Mouse (Mus musculus): ENCODE measurements around the gene Cmtm8. TPM values are rescaled to one million over a fixed set of nuclear protein-coding genes. Genes with fewer than 3 reads are reported as not detected.

Gene Cmtm8
- polyA plus RNA-seq, 1 experiment from 2014 or later, result 17.6 TPM

- no peak for ATAC-seq (ENCODE audit: insufficient number of reproducible peaks, low FRiP score, low TSS enrichment, low read depth)
- Histone ChIP-seq H3K9me3 (ENCODE audit: control insufficient read depth, low read length) (no peaks in the 10 kb centered on the region), H3K4me2 (ENCODE audit: low read depth, severe bottlenecking) (no peak overlapping the region), H3K27ac (replicated peaks; ENCODE audit: low read depth, low read length) (no peak overlapping the region), H3K27me3 (ENCODE audit: control insufficient read depth, insufficient read depth, low read length) (no peaks in the 10 kb centered on the region), H3K4me3 (ENCODE audit: low read depth, low read length) (no peak overlapping the region), H3K9ac (ENCODE audit: low read length) (no peak overlapping the region), H3K4me1 (ENCODE audit: control insufficient read depth, insufficient read depth, low read length) (no peaks in the 10 kb centered on the region), H3K36me3 (ENCODE audit: control insufficient read depth, insufficient read depth, low read length) (no peaks in the 10 kb centered on the region)
- no peak for DNase-seq (ENCODE audit: low spot score)
- WGBS, result 67% methylated on average over 11 of the region's 11 CpGs
Observed at GRCm38 (mm10) chr9:114855327-114855726, 11.4 kb upstream of the Cmtm8 start.

GRCm38 (mm10) chr9:114854686-114855085 lies 10.7 kb upstream of the Cmtm8 start:
- Histone ChIP-seq H3K36me3 (ENCODE audit: control insufficient read depth, insufficient read depth, low read length) (no peaks in the 10 kb centered on the region), H3K4me1 (ENCODE audit: control insufficient read depth, insufficient read depth, low read length) (no peaks in the 10 kb centered on the region), H3K27me3 (ENCODE audit: control insufficient read depth, insufficient read depth, low read length) (no peaks in the 10 kb centered on the region), H3K9ac (ENCODE audit: low read length) (no peak overlapping the region), H3K27ac (replicated peaks; ENCODE audit: low read depth, low read length) (no peak overlapping the region), H3K4me2 (ENCODE audit: low read depth, severe bottlenecking) (no peak overlapping the region), H3K9me3 (ENCODE audit: control insufficient read depth, low read length) (no peaks in the 10 kb centered on the region), H3K4me3 (ENCODE audit: low read depth, low read length) (no peak overlapping the region)
- DNase-seq (ENCODE audit: low spot score) (no peak), ATAC-seq (ENCODE audit: insufficient number of reproducible peaks, low FRiP score, low TSS enrichment, low read depth) (no peak)
- WGBS, result 71% methylated on average over 9 of the region's 9 CpGs

DNA sequence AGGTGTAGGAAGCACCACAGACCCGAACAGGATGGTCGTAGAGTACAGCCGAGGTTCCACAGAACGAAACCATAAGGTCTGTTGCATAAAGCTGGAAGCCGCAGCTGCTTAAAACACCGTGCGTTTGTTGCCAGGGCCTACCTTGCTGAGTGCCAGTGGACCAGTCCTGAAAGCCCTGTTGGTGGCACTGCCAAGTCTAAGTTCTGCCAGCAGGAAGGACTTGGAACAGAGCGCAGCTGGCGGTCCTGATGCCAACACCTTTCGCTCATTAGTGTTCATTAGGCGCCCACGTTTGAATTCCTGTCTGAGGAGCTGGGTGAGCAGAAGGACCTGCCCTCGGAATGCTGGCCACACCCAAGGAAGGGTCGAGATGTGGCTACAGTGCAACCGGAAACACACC lies 9.4 kb upstream of the Cmtm8 start:
- ATAC-seq (ENCODE audit: insufficient number of reproducible peaks, low FRiP score, low TSS enrichment, low read depth), result no peak
- no peaks in the 10 kb centered on the region for H3K27me3 ChIP-seq (ENCODE audit: control insufficient read depth, insufficient read depth, low read length)
- H3K9ac ChIP-seq (ENCODE audit: low read length), result no peak overlapping the region
- no peak overlapping the region for H3K4me3 ChIP-seq (ENCODE audit: low read depth, low read length)
- no peaks in the 10 kb centered on the region for H3K9me3 ChIP-seq (ENCODE audit: control insufficient read depth, low read length)
- 85% methylated on average over 15 of the region's 15 CpGs for WGBS
- no peaks in the 10 kb centered on the region for H3K4me1 ChIP-seq (ENCODE audit: control insufficient read depth, insufficient read depth, low read length)
- no peaks in the 10 kb centered on the region for H3K36me3 ChIP-seq (ENCODE audit: control insufficient read depth, insufficient read depth, low read length)
- no peak overlapping the region for H3K4me2 ChIP-seq (ENCODE audit: low read depth, severe bottlenecking)
- DNase-seq (ENCODE audit: low spot score), result no peak
- no peak overlapping the region for H3K27ac ChIP-seq (replicated peaks; ENCODE audit: low read depth, low read length)

GRCm38 (mm10) chr9:114851419-114852190 lies 7.6 kb upstream of the Cmtm8 start:
- no peak overlapping the region for H3K9ac ChIP-seq (ENCODE audit: low read length)
- H3K36me3 ChIP-seq (ENCODE audit: control insufficient read depth, insufficient read depth, low read length), result no peaks in the 10 kb centered on the region
- H3K4me1 ChIP-seq (ENCODE audit: control insufficient read depth, insufficient read depth, low read length), result no peaks in the 10 kb centered on the region
- ATAC-seq (ENCODE audit: insufficient number of reproducible peaks, low FRiP score, low TSS enrichment, low read depth) (no peak), DNase-seq (ENCODE audit: low spot score) (no peak)
- no peak overlapping the region for H3K27ac ChIP-seq (replicated peaks; ENCODE audit: low read depth, low read length)
- H3K27me3 ChIP-seq (ENCODE audit: control insufficient read depth, insufficient read depth, low read length), result no peaks in the 10 kb centered on the region
- H3K4me3 ChIP-seq (ENCODE audit: low read depth, low read length), result no peak overlapping the region
- H3K9me3 ChIP-seq (ENCODE audit: control insufficient read depth, low read length), result no peaks in the 10 kb centered on the region
- H3K4me2 ChIP-seq (ENCODE audit: low read depth, severe bottlenecking), result no peak overlapping the region
- WGBS, result 78% methylated on average over 8 of the region's 8 CpGs

DNA sequence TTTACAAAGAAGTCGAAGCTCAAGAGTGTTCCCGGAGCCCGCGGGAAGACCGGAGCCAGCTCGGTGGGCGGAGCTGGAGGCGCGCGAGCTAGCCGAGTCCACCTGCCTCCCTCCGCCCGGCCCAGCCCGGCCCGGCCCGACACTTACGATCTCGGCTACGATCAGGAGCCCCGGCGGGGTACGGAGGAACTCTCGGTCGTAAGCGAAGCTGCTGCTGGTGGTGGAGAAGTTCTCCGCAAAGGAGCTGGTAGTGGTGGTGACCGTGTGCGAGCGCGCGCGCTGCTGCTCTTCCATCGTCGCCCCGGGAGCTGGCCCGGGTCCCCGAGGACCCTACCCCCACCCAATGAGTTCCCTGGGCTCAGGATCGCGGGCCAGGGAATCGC lies 331 bp downstream of the Cmtm8 start:
- Histone ChIP-seq H3K36me3 (ENCODE audit: control insufficient read depth, insufficient read depth, low read length) (no peaks in the 10 kb centered on the region), H3K4me3 (ENCODE audit: low read depth, low read length) (peak overlapping the region; percentile 66), H3K9me3 (ENCODE audit: control insufficient read depth, low read length) (no peaks in the 10 kb centered on the region), H3K27me3 (ENCODE audit: control insufficient read depth, insufficient read depth, low read length) (no peaks in the 10 kb centered on the region), H3K4me1 (ENCODE audit: control insufficient read depth, insufficient read depth, low read length) (0 out of 2 replicates have a peak, but pooled peaks cover 2% of the 10 kb centered on the region), H3K4me2 (ENCODE audit: low read depth, severe bottlenecking) (peak overlapping the region; percentile 97), H3K27ac (replicated peaks; ENCODE audit: low read depth, low read length) (no peak overlapping the region), H3K9ac (ENCODE audit: low read length) (peak overlapping the region; percentile 56)
- WGBS, result under 1% methylated on average over 40 of the region's 40 CpGs
- peak; percentile 58 for ATAC-seq (ENCODE audit: insufficient number of reproducible peaks, low FRiP score, low TSS enrichment, low read depth)
- DNase-seq (ENCODE audit: low spot score), result peak; percentile 77

DNA sequence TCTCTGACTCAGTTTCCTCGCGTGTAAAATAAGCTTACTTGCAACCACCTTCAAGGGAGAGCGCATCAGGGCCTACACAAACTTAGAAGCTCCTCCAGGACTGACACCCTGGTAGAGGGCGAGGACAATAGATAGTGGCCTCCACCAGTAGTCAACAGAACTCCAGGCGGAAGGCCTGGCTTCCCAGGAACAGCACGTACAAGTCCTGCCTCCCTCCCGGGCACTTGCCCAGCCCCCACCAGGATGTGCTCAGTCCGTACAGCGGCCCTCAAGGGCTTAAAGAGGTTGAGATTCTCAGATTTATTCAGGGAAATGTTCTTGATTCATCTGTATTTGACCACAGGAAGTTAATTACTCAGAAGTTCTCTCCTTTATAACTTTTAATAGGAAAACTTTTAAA lies 1.1 kb downstream of the Cmtm8 start:
- peak overlapping the region; percentile 97 for H3K4me2 ChIP-seq (ENCODE audit: low read depth, severe bottlenecking)
- 26% methylated on average over 9 of the region's 9 CpGs for WGBS
- H3K9me3 ChIP-seq (ENCODE audit: control insufficient read depth, low read length), result no peaks in the 10 kb centered on the region
- no peaks in the 10 kb centered on the region for H3K27me3 ChIP-seq (ENCODE audit: control insufficient read depth, insufficient read depth, low read length)
- no peak overlapping the region for H3K9ac ChIP-seq (ENCODE audit: low read length)
- H3K27ac ChIP-seq (replicated peaks; ENCODE audit: low read depth, low read length), result no peak overlapping the region
- 0 out of 2 replicates have a peak, but pooled peaks cover 2% of the 10 kb centered on the region for H3K4me1 ChIP-seq (ENCODE audit: control insufficient read depth, insufficient read depth, low read length)
- no peaks in the 10 kb centered on the region for H3K36me3 ChIP-seq (ENCODE audit: control insufficient read depth, insufficient read depth, low read length)
- DNase-seq (ENCODE audit: low spot score) (peak; percentile 37), ATAC-seq (ENCODE audit: insufficient number of reproducible peaks, low FRiP score, low TSS enrichment, low read depth) (no peak)
- peak overlapping the region; percentile 66 for H3K4me3 ChIP-seq (ENCODE audit: low read depth, low read length)

- no peaks in the 10 kb centered on the region for H3K9me3 ChIP-seq (ENCODE audit: control insufficient read depth, low read length)
- no peak for DNase-seq (ENCODE audit: low spot score)
- H3K27ac ChIP-seq (replicated peaks; ENCODE audit: low read depth, low read length), result no peak overlapping the region
- H3K9ac ChIP-seq (ENCODE audit: low read length), result no peak overlapping the region
- H3K27me3 ChIP-seq (ENCODE audit: control insufficient read depth, insufficient read depth, low read length), result no peaks in the 10 kb centered on the region
- H3K4me1 ChIP-seq (ENCODE audit: control insufficient read depth, insufficient read depth, low read length), result 0 out of 2 replicates have a peak, but pooled peaks cover 2% of the 10 kb centered on the region
- H3K36me3 ChIP-seq (ENCODE audit: control insufficient read depth, insufficient read depth, low read length), result no peaks in the 10 kb centered on the region
- H3K4me3 ChIP-seq (ENCODE audit: low read depth, low read length), result no peak overlapping the region
- no peak overlapping the region for H3K4me2 ChIP-seq (ENCODE audit: low read depth, severe bottlenecking)
- WGBS, result 84% methylated on average over 7 of the region's 7 CpGs
- no peak for ATAC-seq (ENCODE audit: insufficient number of reproducible peaks, low FRiP score, low TSS enrichment, low read depth)
Observed at GRCm38 (mm10) chr9:114842269-114842668, 1.7 kb downstream of the Cmtm8 start.

GRCm38 (mm10) chr9:114838870-114839269 lies 5.1 kb downstream of the Cmtm8 start:
- no peak overlapping the region for H3K9ac ChIP-seq (ENCODE audit: low read length)
- H3K36me3 ChIP-seq (ENCODE audit: control insufficient read depth, insufficient read depth, low read length), result no peaks in the 10 kb centered on the region
- no peak overlapping the region for H3K27ac ChIP-seq (replicated peaks; ENCODE audit: low read depth, low read length)
- ATAC-seq (ENCODE audit: insufficient number of reproducible peaks, low FRiP score, low TSS enrichment, low read depth) (no peak), DNase-seq (ENCODE audit: low spot score) (no peak)
- no peaks in the 10 kb centered on the region for H3K9me3 ChIP-seq (ENCODE audit: control insufficient read depth, low read length)
- no peak overlapping the region for H3K4me3 ChIP-seq (ENCODE audit: low read depth, low read length)
- no peaks in the 10 kb centered on the region for H3K27me3 ChIP-seq (ENCODE audit: control insufficient read depth, insufficient read depth, low read length)
- H3K4me1 ChIP-seq (ENCODE audit: control insufficient read depth, insufficient read depth, low read length), result no peaks in the 10 kb centered on the region
- WGBS, result 63% methylated on average over 5 of the region's 5 CpGs
- no peak overlapping the region for H3K4me2 ChIP-seq (ENCODE audit: low read depth, severe bottlenecking)

DNA sequence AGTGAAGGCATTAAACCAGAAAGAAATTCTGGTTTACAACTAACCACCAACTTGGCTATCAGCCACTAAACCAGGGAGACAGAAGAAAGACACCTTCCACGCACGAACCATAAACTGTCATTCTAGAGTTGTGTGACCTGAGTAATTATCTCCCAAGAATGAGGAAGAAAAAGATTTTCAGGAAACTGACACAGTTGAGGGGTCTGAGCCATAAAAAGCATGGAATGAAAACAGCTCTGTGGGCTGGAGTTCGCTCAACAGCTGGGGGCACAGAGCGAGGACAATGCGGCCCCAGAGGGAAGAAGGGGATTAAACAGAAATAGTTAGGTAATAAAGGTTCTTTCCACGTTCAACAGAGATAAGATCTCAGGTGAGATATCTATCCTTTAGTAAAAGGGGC lies 12.4 kb downstream of the Cmtm8 start:
- H3K27ac ChIP-seq (replicated peaks; ENCODE audit: low read depth, low read length), result no peak overlapping the region
- H3K4me1 ChIP-seq (ENCODE audit: control insufficient read depth, insufficient read depth, low read length), result no peaks in the 10 kb centered on the region
- H3K27me3 ChIP-seq (ENCODE audit: control insufficient read depth, insufficient read depth, low read length), result no peaks in the 10 kb centered on the region
- ATAC-seq (ENCODE audit: insufficient number of reproducible peaks, low FRiP score, low TSS enrichment, low read depth), result no peak
- no peak overlapping the region for H3K4me2 ChIP-seq (ENCODE audit: low read depth, severe bottlenecking)
- no peak overlapping the region for H3K4me3 ChIP-seq (ENCODE audit: low read depth, low read length)
- no peaks in the 10 kb centered on the region for H3K9me3 ChIP-seq (ENCODE audit: control insufficient read depth, low read length)
- no peak overlapping the region for H3K9ac ChIP-seq (ENCODE audit: low read length)
- no peaks in the 10 kb centered on the region for H3K36me3 ChIP-seq (ENCODE audit: control insufficient read depth, insufficient read depth, low read length)
- no peak for DNase-seq (ENCODE audit: low spot score)
- WGBS, result 50% methylated on average over 6 of the region's 6 CpGs

Measured in limb, embryonic 11.5 days (tissue).